ENCODE assay signal across 8 mouse cellular contexts in genomic region chr9:100642840-100643697, GRCm38 (mm10). TPM values are rescaled to one million over a fixed set of nuclear protein-coding genes. Genes with fewer than 3 reads are reported as not detected.
DNase-seq lines count a peak whose midpoint lies in the region; ATAC-seq lines count a peak whose summit lies in the region.

No protein-coding gene starts in this region.

- H3K4me1 ChIP-seq in hindbrain, embryonic 11.5 days (replicated peaks; ENCODE audit: control insufficient read depth, insufficient read depth, low read length), result peaks cover 6% of the 10 kb centered on the region; the same call in 1 of the 2 replicates

- under 1% methylated on average over 93 of the region's 97 CpGs for WGBS in hindbrain, embryonic 11.5 days

- H3K4me2 ChIP-seq in hindbrain, embryonic 11.5 days (replicated peaks; ENCODE audit: low read depth, low read length), result peak overlapping the region; percentile 62

- no peaks in the 10 kb centered on the region for H3K36me3 ChIP-seq in hindbrain, embryonic 11.5 days (ENCODE audit: control insufficient read depth, insufficient read depth, low read length)

- peak; percentile 100 for DNase-seq in Muller cell, postnatal 12 days (ENCODE audit: inconsistent ontology term)
- DNase-seq in cerebellum, adult 9-11 months, result peak; percentile 100
- DNase-seq in frontal cortex, adult 2 months (ENCODE audit: extremely low spot score in 1 of 2, low spot score in 1 of 2), result peak; percentile 96 to 100
- DNase-seq in hindbrain, embryonic 11.5 days (ENCODE audit: low spot score), result peak; percentile 99
- DNase-seq in layer of hippocampus, postnatal 10 days (ENCODE audit: low spot score in 2 of 2), result peak; percentile 100
- peak; percentile 99 for DNase-seq in lung, postnatal 10 days
- DNase-seq in ovary, postnatal 36 days (ENCODE audit: low spot score), result peak; percentile 100
- DNase-seq in thymus, postnatal 25 days, result peak; percentile 100

- peak overlapping the region; percentile 79 for H3K4me3 ChIP-seq in hindbrain, embryonic 11.5 days (ENCODE audit: low read depth, low read length)

- peak; percentile 99 for ATAC-seq in hindbrain, embryonic 11.5 days (ENCODE audit: low FRiP score)

- no peaks in the 10 kb centered on the region for H3K27me3 ChIP-seq in hindbrain, embryonic 11.5 days (ENCODE audit: control insufficient read depth, insufficient read depth, low read length)

- peak overlapping the region; percentile 97 for H3K27ac ChIP-seq in hindbrain, embryonic 11.5 days (ENCODE audit: low read depth, low read length)

- peak overlapping the region; percentile 94 for H3K9ac ChIP-seq in hindbrain, embryonic 11.5 days (ENCODE audit: low read depth, low read length)

- no peaks in the 10 kb centered on the region for H3K9me3 ChIP-seq in hindbrain, embryonic 11.5 days (ENCODE audit: control insufficient read depth, low read length)

RNA-seq across cellular contexts. Expression of gene Stag1, which starts 45.5 kb away (rescaled TPM):
- 27.2 and 27.8 TPM in 2 replicates for polyA plus RNA-seq in frontal cortex, adult 2 months (2012; rRNA removed)
- polyA plus RNA-seq in hindbrain, embryonic 11.5 days (2014; fragmentation: Nextera tagmentation; extraction: Ambion mirVana), result 51.0 and 57.4 TPM in 2 replicates
- total RNA-seq in layer of hippocampus, postnatal 10 days (2021), result 10 to 100 TPM; 39.1 to 53.4 TPM

Comparison
In these comparisons a context has a peak if more than half of its experiments do, and no peak if none do; other contexts are left out.
1. Peak in every context shown above with its lines: DNase-seq, ATAC-seq, H3K4me3 ChIP-seq and H3K27ac ChIP-seq.